Mouse (Mus musculus): ENCODE data around the gene Mmrn2. TPM values are rescaled to one million over a fixed set of nuclear protein-coding genes. Genes with fewer than 3 reads are reported as not detected.

Mmrn2 gene
- polyA plus RNA-seq, 1 experiment from 2014 or later: 5.7 TPM

GRCm38 (mm10) chr14:34444924-34445323 lies 69.7 kb downstream of the Mmrn2 start:
- H3K27ac ChIP-seq (ENCODE audit: low read depth, low read length): no peak overlapping the region

GRCm38 (mm10) chr14:34445348-34445747 lies 70.1 kb downstream of the Mmrn2 start:
- Histone ChIP-seq H3K9ac (ENCODE audit: low read depth, low read length) (no peak overlapping the region), H3K27ac (ENCODE audit: low read depth, low read length) (no peak overlapping the region), H3K36me3 (ENCODE audit: control insufficient read depth, insufficient read depth) (peaks cover 21% of the 10 kb centered on the region), H3K4me3 (ENCODE audit: low read depth, low read length) (no peak overlapping the region), H3K9me3 (ENCODE audit: control insufficient read depth) (no peaks in the 10 kb centered on the region), H3K4me1 (replicated peaks; ENCODE audit: control insufficient read depth, insufficient read depth, low read length) (0 out of 2 replicates have a peak, but pooled peaks cover 2% of the 10 kb centered on the region), H3K4me2 (replicated peaks; ENCODE audit: low read depth) (no peak overlapping the region), H3K27me3 (replicated peaks; ENCODE audit: control insufficient read depth, insufficient read depth, low read length) (no peaks in the 10 kb centered on the region)
- ATAC-seq: no peak
- WGBS: 71% methylated on average over 3 of the region's 3 CpGs
- TF ChIP-seq CTCF (IDR thresholded peaks at IDR 0.05; ENCODE audit: low read depth): no peak

More at GRCm38 (mm10) chr14:34444924-34445323, 69.7 kb downstream of the Mmrn2 start:
- no peak for ATAC-seq
- Histone ChIP-seq H3K9me3 (ENCODE audit: control insufficient read depth) (no peaks in the 10 kb centered on the region), H3K4me2 (replicated peaks; ENCODE audit: low read depth) (no peak overlapping the region), H3K4me1 (replicated peaks; ENCODE audit: control insufficient read depth, insufficient read depth, low read length) (0 out of 2 replicates have a peak, but pooled peaks cover 2% of the 10 kb centered on the region), H3K4me3 (ENCODE audit: low read depth, low read length) (no peak overlapping the region), H3K9ac (ENCODE audit: low read depth, low read length) (no peak overlapping the region), H3K27me3 (replicated peaks; ENCODE audit: control insufficient read depth, insufficient read depth, low read length) (no peaks in the 10 kb centered on the region), H3K36me3 (ENCODE audit: control insufficient read depth, insufficient read depth) (peaks cover 24% of the 10 kb centered on the region)
- no peak for TF ChIP-seq CTCF (IDR thresholded peaks at IDR 0.05; ENCODE audit: low read depth)

- no peak for ATAC-seq
- Histone ChIP-seq H3K4me3 (ENCODE audit: low read depth, low read length) (no peak overlapping the region), H3K9ac (ENCODE audit: low read depth, low read length) (no peak overlapping the region), H3K27me3 (replicated peaks; ENCODE audit: control insufficient read depth, insufficient read depth, low read length) (no peaks in the 10 kb centered on the region), H3K4me1 (replicated peaks; ENCODE audit: control insufficient read depth, insufficient read depth, low read length) (0 out of 2 replicates have a peak, but pooled peaks cover 2% of the 10 kb centered on the region), H3K36me3 (ENCODE audit: control insufficient read depth, insufficient read depth) (peaks cover 16% of the 10 kb centered on the region), H3K27ac (ENCODE audit: low read depth, low read length) (no peak overlapping the region), H3K9me3 (ENCODE audit: control insufficient read depth) (no peaks in the 10 kb centered on the region), H3K4me2 (replicated peaks; ENCODE audit: low read depth) (no peak overlapping the region)
- peak; percentile 29; the same call in 1 of the 2 replicates for TF ChIP-seq CTCF (IDR thresholded peaks at IDR 0.05; ENCODE audit: low read depth)
- WGBS: 96% methylated on average over 6 of the region's 6 CpGs
Measured at GRCm38 (mm10) chr14:34446624-34447023, 71.4 kb downstream of the Mmrn2 start.

GRCm38 (mm10) chr14:34447659-34448058 lies 72.4 kb downstream of the Mmrn2 start:
- no peak for TF ChIP-seq CTCF (IDR thresholded peaks at IDR 0.05; ENCODE audit: low read depth)
- H3K4me2 ChIP-seq (replicated peaks; ENCODE audit: low read depth): no peak overlapping the region
- H3K36me3 ChIP-seq (ENCODE audit: control insufficient read depth, insufficient read depth): peaks cover 16% of the 10 kb centered on the region
- no peak overlapping the region for H3K4me3 ChIP-seq (ENCODE audit: low read depth, low read length)
- no peaks in the 10 kb centered on the region for H3K27me3 ChIP-seq (replicated peaks; ENCODE audit: control insufficient read depth, insufficient read depth, low read length)
- H3K9me3 ChIP-seq (ENCODE audit: control insufficient read depth): no peaks in the 10 kb centered on the region
- no peak overlapping the region for H3K27ac ChIP-seq (ENCODE audit: low read depth, low read length)
- H3K4me1 ChIP-seq (replicated peaks; ENCODE audit: control insufficient read depth, insufficient read depth, low read length): 0 out of 2 replicates have a peak, but pooled peaks cover 2% of the 10 kb centered on the region
- H3K9ac ChIP-seq (ENCODE audit: low read depth, low read length): no peak overlapping the region
- WGBS: 90% methylated on average over 4 of the region's 4 CpGs
- ATAC-seq: no peak

GRCm38 (mm10) chr14:34448398-34448797 lies 73.1 kb downstream of the Mmrn2 start:
- Histone ChIP-seq H3K4me3 (ENCODE audit: low read depth, low read length) (no peak overlapping the region), H3K36me3 (ENCODE audit: control insufficient read depth, insufficient read depth) (peaks cover 14% of the 10 kb centered on the region), H3K27ac (ENCODE audit: low read depth, low read length) (no peak overlapping the region), H3K4me1 (replicated peaks; ENCODE audit: control insufficient read depth, insufficient read depth, low read length) (0 out of 2 replicates have a peak, but pooled peaks cover 2% of the 10 kb centered on the region), H3K9me3 (ENCODE audit: control insufficient read depth) (no peaks in the 10 kb centered on the region), H3K4me2 (replicated peaks; ENCODE audit: low read depth) (no peak overlapping the region), H3K27me3 (replicated peaks; ENCODE audit: control insufficient read depth, insufficient read depth, low read length) (no peaks in the 10 kb centered on the region), H3K9ac (ENCODE audit: low read depth, low read length) (no peak overlapping the region)
- ATAC-seq: no peak
- no peak for TF ChIP-seq CTCF (IDR thresholded peaks at IDR 0.05; ENCODE audit: low read depth)

GRCm38 (mm10) chr14:34449807-34450206 lies 74.5 kb downstream of the Mmrn2 start:
- Histone ChIP-seq H3K27ac (ENCODE audit: low read depth, low read length) (no peak overlapping the region), H3K4me2 (replicated peaks; ENCODE audit: low read depth) (no peak overlapping the region), H3K9ac (ENCODE audit: low read depth, low read length) (no peak overlapping the region), H3K4me1 (replicated peaks; ENCODE audit: control insufficient read depth, insufficient read depth, low read length) (0 out of 2 replicates have a peak, but pooled peaks cover 5% of the 10 kb centered on the region), H3K27me3 (replicated peaks; ENCODE audit: control insufficient read depth, insufficient read depth, low read length) (no peaks in the 10 kb centered on the region), H3K36me3 (ENCODE audit: control insufficient read depth, insufficient read depth) (peaks cover 11% of the 10 kb centered on the region), H3K4me3 (ENCODE audit: low read depth, low read length) (no peak overlapping the region), H3K9me3 (ENCODE audit: control insufficient read depth) (no peaks in the 10 kb centered on the region)
- ATAC-seq: no peak
- TF ChIP-seq CTCF (IDR thresholded peaks at IDR 0.05; ENCODE audit: low read depth): no peak
- WGBS: 58% methylated on average over 9 of the region's 9 CpGs

- no peak overlapping the region for H3K9ac ChIP-seq (ENCODE audit: low read depth, low read length)
- peaks cover 11% of the 10 kb centered on the region for H3K36me3 ChIP-seq (ENCODE audit: control insufficient read depth, insufficient read depth)
- H3K27ac ChIP-seq (ENCODE audit: low read depth, low read length): no peak overlapping the region
- 63% methylated on average over 5 of the region's 5 CpGs for WGBS
- H3K4me1 ChIP-seq (replicated peaks; ENCODE audit: control insufficient read depth, insufficient read depth, low read length): 0 out of 2 replicates have a peak, but pooled peaks cover 3% of the 10 kb centered on the region
- H3K4me2 ChIP-seq (replicated peaks; ENCODE audit: low read depth): no peak overlapping the region
- no peak for ATAC-seq
- no peak for TF ChIP-seq CTCF (IDR thresholded peaks at IDR 0.05; ENCODE audit: low read depth)
- H3K27me3 ChIP-seq (replicated peaks; ENCODE audit: control insufficient read depth, insufficient read depth, low read length): no peaks in the 10 kb centered on the region
- H3K9me3 ChIP-seq (ENCODE audit: control insufficient read depth): no peaks in the 10 kb centered on the region
- H3K4me3 ChIP-seq (ENCODE audit: low read depth, low read length): no peak overlapping the region
Measured at GRCm38 (mm10) chr14:34450451-34450850, 75.2 kb downstream of the Mmrn2 start.
